Mouse (Mus musculus): ENCODE results near the gene Nrxn2. TPM values are rescaled to one million over a fixed set of nuclear protein-coding genes. Genes with fewer than 3 reads are reported as not detected.
A peak's percentile ranks its signal among the peaks of the same experiment; 100 is the strongest.

Gene Nrxn2
- total RNA-seq, 2 experiments from 2014 or later, result 4.4 to 5.5 TPM

DNA sequence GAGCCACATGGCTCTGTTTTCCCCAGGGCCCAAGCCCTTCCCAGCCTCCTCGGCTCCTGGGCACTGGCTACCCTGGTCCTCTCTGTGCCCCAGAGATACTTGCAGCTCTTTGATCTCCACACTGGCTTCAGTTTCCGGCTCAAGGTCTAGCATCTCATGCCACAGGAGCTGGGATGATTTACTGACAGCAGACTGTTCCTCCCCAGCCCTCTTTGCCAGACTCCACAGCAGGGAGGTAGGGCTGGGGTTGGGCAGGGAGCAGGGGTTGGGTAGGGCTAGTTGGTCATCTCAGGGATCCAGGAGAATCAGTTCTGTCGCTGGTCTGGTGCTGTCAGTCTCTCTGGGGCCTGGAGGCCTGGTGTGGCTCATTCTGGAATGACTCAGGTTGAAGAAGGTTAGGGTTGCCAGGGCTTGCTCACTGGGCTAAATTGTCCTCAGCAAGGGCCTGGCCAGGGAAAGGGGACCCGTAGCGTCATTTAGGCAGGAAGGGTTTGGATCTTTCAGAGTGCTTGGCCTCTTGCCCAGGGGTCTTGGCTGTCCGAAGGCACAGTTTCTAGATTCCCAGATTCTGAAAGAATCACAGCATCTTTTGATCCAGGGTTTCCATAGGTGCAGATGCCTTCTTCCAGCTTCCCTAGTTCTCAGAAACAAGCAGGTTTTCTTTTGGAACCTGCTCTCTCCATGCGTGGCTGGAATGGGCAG, 28.4 kb downstream of the Nrxn2 start:
- DNase-seq, result no peak
- intact Hi-C loops (cut with DNase I), result no loop called here

DNA sequence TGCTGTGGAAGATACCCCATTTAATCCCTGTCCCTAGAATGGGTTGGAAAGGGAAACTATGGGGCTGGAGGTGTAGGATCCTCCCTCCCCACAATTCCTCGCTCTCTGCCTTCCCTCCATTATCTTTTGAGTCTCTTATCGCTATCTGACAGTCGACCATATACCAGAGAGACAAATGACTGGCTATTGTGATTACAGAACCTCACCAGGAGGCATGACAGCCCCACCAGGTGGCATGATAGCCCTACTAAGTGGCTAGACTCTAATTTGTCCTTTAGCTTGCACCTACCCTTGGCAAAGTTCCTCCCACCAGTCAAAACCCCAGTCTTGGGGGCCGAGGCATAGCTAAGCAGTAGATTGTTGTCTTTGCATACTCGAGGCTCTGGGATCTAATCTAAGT, 30.2 kb downstream of the Nrxn2 start:
- intact Hi-C loops (cut with DNase I), result no loop called here
- DNase-seq, result no peak

DNA sequence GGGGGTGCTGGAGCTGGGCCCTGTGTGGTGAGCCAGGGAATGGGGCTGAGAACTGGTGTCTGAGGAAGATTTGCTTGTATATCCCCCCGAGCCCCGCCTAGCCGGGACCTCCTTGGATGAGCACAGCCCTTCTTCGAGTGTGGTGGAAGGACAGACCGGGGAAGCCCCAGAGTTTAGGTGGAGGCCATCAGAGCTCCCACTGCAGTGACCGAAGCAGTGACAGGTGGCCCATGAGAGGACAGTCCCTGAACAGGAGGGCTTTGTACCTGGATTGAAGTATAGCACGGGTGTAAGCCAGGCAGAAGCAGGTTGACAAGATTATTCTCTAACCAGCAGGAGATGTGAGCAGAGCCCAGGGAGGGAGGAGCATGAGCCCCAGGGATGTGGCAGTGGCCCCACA, 31.3 kb downstream of the Nrxn2 start:
- intact Hi-C loops (cut with DNase I), result loop anchor here (5.0 kb wide), 1 partner anchor 78 kb away; no protein-coding TSS in a partner anchor
- no peak for DNase-seq

DNA sequence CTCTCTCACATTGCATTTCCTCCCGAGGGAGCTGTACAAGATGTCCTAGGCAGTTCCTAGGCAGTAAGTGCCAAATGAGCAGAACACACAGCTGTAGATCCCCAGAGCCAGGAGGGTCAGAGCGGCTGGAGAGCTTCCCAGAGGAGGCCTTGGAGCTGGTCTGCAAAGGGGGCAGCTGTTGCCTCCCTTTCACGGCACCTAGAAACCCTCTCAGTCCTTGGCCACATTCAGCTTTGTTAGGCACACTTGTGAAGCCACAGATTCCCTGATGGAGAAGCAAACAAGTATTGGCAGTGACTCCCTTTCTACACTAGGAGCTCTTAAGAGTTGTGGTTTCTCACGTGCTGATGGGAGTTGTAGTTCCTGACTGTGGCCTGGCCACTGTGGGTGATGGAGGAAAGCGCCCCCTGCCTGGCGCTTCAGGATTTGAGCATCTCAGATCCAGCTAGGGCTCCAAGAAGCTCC, 33.5 kb downstream of the Nrxn2 start:
- intact Hi-C loops (cut with DNase I), result loop anchor here (1.0 to 5.0 kb wide), 3 partner anchors 34 to 80 kb away; partner anchors contain the start of gene Nrxn2
- peak; percentile 83 to 87 for DNase-seq

DNA sequence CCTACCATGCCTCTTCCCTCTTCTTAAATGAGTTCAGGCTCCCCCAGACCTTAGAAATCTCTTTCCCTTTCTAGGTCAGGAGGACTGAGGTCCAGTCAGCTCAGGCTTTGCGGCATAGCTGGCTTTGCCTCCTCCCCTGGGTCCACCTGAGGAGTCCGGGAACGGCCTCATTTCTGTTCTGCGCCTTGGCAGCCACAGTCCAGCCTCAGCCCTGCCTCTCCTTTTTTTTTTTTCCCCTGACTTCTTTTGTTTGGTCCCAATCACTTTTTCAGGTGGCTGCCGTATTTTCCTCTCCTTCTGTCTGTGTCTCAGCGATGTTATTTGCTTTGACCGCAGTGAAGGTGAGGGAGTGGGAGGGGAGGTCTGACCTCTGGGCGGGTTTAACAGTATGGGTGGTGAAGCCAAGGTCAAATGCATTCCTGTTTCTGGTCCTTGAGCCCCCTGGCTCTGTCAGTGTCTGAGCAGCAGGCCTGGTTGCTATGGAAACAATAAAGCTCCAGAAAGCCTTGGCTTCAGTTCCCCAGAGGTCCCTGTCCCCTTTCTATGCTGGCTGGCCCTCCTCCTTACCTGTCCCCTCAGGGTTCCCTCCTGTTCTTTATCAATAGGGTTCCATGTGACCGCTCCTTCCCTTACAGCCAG, 34.3 kb downstream of the Nrxn2 start:
- no peak for DNase-seq
- intact Hi-C loops (cut with DNase I), result loop anchor here (1.0 to 5.0 kb wide), 3 partner anchors 34 to 80 kb away; partner anchors contain the start of gene Nrxn2

DNA sequence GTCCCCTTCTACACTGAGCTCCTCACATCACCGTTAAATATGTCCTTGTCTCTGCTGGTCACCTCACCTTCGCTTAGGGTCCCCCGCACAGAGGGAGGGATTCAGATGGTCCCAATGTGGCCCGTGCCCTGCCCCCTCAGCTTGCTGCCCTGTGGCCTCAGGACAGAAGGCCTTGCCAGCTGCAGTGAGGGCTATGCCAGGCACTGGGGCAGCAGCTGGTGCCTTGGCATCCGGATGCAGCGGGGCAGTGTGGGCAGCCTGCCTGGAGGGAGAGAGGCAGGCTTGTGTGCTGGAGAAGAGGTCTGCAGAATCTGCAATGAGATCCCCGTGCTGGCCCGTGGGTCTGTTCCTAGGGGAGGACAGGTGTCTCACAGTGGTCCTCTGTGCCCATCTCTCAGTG, 34.8 kb downstream of the Nrxn2 start:
- intact Hi-C loops (cut with DNase I), result loop anchor here (5.0 kb wide), 1 partner anchor 81 kb away; no protein-coding TSS in a partner anchor
- DNase-seq, result peak in 1 of 2 experiments; percentile 8

DNA sequence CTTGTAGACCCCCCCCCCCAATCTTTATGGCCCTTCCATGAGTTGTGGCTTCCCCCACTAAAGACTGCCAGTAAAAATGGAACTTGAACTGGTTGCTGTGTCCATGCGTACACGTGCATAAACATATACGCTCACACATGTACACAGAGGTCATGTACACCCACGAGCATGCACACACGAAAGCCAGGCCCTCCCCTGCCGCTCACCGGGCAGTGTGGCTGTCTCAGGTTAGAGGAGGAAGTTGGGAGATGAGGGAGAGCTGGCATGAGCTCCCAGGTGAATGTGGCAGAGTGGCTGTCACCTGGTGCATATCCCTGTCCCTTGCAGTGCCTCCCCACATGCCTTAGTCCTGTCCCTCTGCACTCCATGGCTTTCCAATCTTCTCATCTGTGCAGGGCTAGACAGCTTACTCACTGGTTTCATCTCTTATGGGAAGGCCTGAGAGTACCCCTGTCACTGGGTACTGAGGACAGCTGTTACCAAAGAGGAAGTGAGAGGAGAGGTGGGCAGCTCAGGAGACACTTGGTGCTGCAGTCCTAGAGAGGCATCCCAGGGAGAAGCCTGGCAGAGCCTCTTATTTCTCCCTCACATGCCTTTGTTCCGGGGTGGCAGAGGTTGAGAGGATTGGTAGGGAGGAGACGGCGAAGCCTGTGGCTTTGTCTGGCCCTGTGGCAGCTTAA, 35.6 kb downstream of the Nrxn2 start:
- no peak for DNase-seq
- intact Hi-C loops (cut with DNase I), result loop anchor here (5.0 kb wide), 1 partner anchor 82 kb away; no protein-coding TSS in a partner anchor

DNA sequence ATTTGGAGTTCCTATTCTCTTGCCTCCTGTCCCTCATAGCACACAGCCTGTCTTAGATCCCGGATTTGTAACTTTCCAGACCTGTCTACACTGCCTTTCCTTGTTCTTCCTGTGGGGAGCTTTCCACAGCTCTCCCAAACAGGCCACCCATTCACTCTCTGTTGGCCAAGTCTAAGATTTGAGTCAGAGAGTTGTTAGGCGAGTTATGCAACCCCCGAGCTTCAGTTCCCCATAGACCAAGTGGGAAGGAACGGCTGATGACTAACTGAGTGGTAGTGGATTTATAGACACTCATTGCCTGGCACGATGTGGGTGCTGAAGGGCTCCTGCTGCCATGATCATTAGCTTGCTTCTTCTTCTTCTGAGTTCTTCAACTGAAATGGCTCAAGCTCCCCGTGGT, 41.0 kb downstream of the Nrxn2 start:
- no peak for DNase-seq
- intact Hi-C loops (cut with DNase I), result no loop called here

DNA sequence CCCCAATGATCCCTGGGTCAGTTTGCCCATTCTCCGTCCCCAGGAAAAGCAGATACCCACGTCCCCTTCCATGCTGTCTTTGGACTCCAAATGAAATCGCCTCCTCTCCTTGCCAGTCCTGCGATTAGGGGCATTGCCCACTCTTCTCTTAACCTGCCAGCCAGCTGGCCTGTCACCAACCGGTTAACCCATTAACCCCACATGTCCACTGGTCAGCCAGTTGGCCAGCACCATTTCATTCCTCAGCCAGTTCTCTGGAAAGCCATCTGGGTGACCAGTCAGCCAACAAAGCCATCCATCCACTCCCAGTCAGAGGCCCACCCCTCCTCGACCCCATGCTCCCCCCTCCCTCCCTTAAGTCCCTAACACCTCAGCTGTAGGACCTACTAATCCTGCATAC, 44.3 kb downstream of the Nrxn2 start:
- intact Hi-C loops (cut with DNase I), result no loop called here
- DNase-seq, result no peak

DNA sequence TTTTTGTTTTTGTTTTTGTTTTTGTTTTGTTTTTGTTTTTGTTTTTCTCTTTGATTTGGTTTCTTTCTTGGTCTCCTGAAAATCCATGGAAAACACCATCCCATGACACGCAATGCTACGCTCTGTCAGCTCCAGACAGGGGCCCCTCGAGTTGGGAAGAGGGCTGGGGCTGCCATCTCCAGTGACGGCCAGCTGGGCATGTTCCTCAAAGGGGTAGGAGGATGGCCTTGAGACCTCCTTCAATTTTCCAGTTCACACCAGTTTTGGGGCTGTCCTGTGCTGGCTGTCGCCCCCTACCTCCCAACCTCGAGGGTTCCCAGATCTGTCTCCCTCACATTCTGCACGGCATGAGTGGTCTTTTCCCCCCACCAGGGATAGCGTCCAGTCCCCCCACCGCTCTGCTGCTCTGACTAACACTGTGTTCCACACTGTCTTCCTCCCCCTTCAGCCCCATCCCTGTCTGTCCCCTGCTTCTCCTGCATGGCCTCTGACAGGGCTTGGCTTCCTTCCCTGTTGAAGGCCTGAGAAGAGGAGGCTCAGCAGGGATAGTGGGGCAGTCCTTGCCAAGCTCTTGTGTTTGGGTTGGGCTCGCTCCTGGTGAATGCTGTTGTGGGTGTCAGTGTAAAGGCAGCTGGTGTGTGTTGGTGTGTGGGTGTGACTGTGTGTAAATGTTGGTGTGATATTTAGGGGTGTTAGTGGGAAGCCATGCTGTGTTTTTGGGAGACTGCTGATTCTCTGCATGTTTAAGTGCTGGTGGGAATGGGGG, 46.0 kb downstream of the Nrxn2 start:
- intact Hi-C loops (cut with DNase I), result no loop called here
- DNase-seq, result peak; percentile 23 to 28

DNA sequence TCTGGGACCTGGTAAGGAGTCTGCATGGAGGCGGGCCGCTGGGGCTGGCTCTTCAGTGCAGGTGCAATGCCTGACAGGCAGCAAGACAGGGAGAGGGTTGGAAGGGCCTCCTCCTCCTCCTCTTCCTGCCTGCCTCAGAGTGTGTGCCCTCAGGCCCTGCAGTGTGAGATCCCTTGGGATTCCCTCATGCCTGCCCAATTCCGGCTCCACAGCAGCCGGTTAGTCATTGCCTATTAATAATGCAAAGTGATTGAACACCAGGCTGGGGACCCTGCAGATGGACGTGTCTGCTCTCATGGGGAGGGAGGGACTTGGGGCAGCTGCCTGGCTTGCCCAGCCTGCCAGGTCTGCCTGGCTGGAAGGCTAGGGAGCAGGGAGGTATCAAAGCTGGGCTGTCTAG, 46.6 kb downstream of the Nrxn2 start:
- intact Hi-C loops (cut with DNase I), result no loop called here

DNA sequence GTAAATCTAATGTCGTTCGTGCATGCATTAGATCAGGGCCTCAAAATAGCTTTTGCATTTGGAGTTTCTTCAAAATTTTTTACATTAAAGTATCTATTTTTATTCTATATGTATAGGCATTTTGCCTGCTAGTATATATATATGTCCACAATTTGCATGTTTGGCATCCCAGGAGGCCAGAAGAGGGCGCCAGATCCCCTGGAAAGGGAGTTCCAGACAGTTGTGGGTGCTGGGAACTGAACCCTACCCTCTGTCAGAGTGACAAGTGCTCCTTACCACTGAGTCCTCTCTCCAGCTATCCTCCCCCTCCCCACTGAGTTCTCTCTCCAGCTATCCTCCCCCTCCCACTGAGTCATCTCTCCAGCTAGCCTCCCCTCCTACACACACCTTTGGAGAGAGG, 48.4 kb downstream of the Nrxn2 start:
- no peak for DNase-seq
- intact Hi-C loops (cut with DNase I), result no loop called here

More for the DNA sequence above, 46.6 kb downstream of the Nrxn2 start:
- DNase-seq, result no peak

DNA sequence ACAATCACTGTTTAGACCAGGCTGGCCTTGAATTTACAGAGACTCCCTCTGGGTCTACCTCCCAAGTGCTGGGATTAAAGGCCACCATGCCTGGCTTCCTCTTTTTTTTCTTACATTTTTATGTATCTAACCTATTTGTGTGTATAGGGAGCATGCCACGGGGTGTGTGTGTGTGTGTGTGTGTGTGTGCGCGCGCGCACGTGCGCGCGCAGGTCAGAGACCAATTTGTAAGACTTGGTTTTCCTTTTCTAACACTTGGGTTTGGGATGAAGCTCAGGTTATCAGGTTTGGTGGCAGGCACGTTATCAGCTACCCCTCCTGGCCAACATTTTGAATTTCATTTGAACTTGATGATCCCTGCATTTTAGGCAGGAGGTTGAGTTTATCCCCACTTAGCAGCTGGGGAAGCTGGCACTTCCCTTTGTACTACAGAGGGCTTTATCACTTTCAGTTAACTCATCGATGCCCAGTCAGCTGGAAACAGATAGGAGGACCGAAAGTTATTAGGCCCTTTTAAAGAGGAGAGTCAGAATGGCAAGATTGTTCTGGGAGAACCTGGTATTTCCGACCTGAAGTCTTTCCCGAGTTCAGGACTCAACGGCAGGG, 48.9 kb downstream of the Nrxn2 start:
- intact Hi-C loops (cut with DNase I), result no loop called here
- DNase-seq, result no peak

DNA sequence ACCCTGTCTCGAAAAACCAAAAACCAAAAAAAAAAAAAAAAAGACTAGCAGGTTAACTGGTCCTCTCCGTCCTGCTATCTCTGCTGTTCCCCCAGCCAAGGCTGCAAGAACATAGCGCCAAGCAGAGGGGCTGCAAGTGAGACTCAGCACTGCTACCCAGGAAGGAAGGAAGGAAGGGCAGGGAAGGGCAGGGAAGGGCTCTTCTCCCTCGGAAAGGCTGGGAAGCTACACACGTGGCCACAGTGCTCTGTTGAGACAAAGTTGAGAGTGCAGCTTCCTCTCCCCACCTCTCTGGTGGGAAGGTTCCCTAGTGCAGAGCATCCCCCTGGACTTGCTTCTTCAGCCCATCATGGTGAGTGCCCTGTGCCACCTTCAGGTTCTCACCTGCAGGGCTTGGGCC, 53.1 kb downstream of the Nrxn2 start:
- DNase-seq, result no peak
- intact Hi-C loops (cut with DNase I), result no loop called here

DNA sequence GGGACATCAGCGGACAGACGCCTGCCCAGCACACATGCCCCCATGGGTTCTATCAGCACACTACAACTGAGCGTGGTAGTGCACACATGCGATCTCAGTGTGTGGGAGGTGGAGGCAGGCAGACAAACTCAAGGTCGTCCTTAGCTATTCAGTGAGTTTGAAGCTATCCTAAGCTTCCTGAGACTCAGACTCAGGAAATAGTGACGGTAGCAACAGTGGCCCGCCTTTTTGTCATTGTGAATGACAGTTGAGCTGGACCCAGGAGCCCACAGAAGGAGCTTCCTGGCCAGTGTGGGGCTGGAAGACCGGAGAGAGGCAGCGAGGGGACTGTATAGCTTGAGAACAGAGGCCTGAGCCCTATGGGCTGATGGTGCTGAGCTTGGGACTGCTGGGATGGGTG, 54.3 kb downstream of the Nrxn2 start:
- DNase-seq, result no peak
- intact Hi-C loops (cut with DNase I), result no loop called here

DNA sequence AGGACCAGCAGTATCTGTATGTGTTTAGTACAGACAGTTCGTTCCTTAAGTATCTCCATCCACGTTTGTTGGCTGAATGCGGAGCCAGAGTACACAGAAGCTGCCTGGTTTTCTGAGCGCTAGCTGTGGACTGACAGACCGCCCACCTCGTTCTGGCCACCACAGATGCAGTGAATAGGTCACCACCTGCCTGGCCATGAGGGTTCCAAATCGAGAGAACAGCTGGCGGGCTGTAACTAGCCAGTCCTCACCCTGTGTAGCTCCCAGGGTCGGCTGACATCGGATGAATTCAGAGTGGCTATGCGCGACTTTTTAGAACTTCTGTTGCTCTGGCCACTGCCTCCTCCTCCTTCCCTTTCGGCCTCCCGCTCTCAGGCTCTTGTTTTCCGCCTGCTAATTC, 56.2 kb downstream of the Nrxn2 start:
- intact Hi-C loops (cut with DNase I), result no loop called here
- DNase-seq, result no peak

DNA sequence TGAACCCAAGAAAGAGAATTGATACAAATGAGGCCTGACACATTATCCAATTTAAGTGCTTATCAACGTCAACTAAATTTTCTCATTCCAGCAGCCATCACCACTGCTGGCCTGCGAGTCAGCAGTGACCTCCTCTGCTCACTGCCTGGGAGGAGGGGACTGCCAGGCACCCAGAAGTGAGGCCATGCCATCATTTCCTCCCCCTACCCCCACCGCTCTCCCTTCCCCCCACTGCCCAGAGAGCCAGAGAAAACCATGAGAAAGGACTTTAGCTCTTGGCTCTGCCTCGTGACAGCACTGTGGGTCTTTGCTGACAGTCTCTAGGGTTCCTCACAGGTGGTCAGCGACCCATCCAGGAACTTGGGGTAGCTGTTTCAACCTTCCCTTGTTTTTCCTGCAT, 56.6 kb downstream of the Nrxn2 start:
- DNase-seq, result no peak
- intact Hi-C loops (cut with DNase I), result no loop called here

DNA sequence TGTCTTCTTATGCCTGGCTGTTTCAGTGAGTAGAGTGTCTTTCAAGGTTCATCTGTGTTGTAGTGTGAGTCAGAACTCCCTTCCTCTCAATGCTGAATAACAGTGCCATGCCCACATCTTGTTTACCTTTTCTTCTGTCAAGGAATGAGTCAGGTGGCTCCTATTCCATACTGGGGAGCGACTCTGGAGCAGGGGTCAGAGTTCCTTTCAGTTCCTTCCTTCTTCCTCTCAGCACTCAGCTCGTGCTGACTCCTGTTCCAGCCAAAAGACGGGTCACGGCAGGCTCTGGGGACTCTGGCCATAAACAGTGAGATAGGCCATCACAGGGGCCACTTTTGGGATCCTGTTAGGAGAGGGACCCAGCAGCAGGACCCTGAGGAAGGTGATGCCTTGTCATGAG, 58.5 kb downstream of the Nrxn2 start:
- intact Hi-C loops (cut with DNase I), result no loop called here
- DNase-seq, result no peak

DNA sequence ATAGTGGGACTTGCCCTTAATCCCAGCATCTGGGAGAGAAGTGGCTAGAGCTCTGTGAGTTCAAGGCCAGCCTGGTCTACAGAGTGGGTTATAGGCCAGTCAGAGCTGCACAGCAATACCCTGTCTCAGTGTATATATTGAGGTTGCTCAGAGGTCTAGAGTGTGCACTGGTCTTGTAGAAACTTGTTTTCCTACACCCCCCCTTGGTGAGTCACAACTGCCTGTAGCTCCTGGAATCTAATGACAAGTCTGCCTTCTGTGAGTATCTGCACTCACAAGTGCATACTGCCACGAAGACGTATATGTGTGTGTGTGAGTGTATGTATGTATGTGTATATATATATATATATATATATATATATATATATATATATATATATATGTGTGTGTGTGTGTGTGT, 60.0 kb downstream of the Nrxn2 start:
- no peak for DNase-seq
- intact Hi-C loops (cut with DNase I), result no loop called here

DNA sequence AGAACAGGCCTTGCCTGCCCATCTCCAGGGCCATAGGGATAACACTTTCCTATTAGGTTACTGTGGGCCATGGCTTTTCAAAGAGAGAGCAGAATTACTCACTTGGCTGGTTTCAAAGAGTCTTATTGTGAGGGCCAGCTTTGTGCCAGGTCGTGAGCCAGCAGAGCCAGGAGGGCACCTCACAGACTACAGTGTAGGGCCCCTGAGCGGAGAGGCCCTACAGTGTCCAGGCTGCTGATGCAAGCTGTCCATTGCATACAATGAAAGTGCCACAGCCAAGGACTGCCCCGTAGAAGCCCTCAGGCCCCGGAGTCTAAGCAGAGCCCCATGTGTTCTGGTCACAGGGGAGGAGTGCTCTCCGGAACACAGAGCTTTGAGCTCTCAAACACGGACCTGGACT, 64.4 kb downstream of the Nrxn2 start:
- DNase-seq, result no peak
- intact Hi-C loops (cut with DNase I), result loop anchor here (10.0 kb wide), 1 partner anchor 542 kb away; no protein-coding TSS in a partner anchor
